Mouse (Mus musculus) megakaryocyte, embryonic 14.5 days (primary cell): ENCODE measurements around the gene Vrk2.

Experiments
- FLI1 ChIP-seq: IDR thresholded peaks from 2 replicates; pipeline ENCODE4 v1.6.1; 2012; ENCODE audit warnings: low read length, inconsistent platforms, mixed read lengths
- GATA1 ChIP-seq: IDR thresholded peaks from 3 replicates; pipeline ENCODE4 v1.6.1; 2012; ENCODE audit warnings: mixed read lengths, low read length, inconsistent platforms, borderline replicate concordance

DNA sequence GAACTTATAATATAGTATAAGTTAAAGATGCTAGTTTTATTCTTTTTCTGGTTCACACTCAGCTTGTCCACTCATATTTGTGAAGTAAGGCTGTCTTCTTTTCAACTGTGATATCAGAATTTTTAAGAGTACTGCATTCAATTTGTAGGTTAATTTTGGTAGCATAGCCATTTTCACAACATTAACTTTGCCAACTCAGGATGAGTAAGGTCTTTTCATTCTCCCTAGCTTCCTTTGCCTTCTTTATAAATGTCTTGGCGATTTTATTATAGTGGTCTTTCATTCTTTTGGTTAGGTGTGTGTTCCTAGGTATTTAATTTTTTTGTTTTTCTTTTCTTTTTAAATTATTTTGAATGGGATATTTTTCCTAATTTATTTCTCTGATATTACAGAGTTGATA lies 143.2 kb downstream of the Vrk2 start:
- no peak for TF ChIP-seq GATA1
- TF ChIP-seq FLI1, result no peak
